Mouse (Mus musculus) kidney, postnatal 10 days (tissue): ENCODE measurements around the gene Adamts13.

ENCODE experiments used
- DNase-seq: peaks from one replicate; pipeline ENCODE4 v3.0.0; 2021; ENCODE audit warnings: mixed read lengths

Gene Adamts13

DNA sequence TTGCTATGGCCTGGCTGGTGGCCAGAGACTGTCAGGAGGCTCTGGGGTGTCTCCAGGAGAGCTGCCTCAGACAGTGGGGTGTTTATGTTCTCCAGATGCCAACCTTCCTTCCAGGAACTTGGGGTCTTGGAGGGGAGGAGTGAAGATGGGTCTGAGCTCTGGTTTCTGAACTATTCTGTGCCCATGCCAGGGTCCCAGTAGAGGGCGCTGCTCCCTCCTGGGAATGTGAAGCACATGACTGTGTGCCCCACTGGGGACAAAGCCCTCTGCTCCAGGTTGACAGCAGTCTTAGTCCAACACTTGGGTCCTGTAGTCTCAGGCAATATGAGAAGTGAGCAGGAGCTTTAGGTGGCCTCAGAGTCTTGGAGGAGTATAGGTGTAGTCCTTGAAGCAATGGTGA lies 66.1 kb downstream of the Adamts13 start:
- peak; percentile 72 for DNase-seq

- DNase-seq = peak; percentile 50
These were observed 69.1 kb downstream of the Adamts13 start for GRCm38 (mm10) chr2:27042131-27042844.

- peak; percentile 94 for DNase-seq
These were observed 70.2 kb downstream of the Adamts13 start for GRCm38 (mm10) chr2:27043461-27043860.

GRCm38 (mm10) chr2:27044166-27044565 lies 71.0 kb downstream of the Adamts13 start:
- DNase-seq = no peak

- peak; percentile 37 for DNase-seq
These were observed 71.4 kb downstream of the Adamts13 start for GRCm38 (mm10) chr2:27044641-27045040.

DNA sequence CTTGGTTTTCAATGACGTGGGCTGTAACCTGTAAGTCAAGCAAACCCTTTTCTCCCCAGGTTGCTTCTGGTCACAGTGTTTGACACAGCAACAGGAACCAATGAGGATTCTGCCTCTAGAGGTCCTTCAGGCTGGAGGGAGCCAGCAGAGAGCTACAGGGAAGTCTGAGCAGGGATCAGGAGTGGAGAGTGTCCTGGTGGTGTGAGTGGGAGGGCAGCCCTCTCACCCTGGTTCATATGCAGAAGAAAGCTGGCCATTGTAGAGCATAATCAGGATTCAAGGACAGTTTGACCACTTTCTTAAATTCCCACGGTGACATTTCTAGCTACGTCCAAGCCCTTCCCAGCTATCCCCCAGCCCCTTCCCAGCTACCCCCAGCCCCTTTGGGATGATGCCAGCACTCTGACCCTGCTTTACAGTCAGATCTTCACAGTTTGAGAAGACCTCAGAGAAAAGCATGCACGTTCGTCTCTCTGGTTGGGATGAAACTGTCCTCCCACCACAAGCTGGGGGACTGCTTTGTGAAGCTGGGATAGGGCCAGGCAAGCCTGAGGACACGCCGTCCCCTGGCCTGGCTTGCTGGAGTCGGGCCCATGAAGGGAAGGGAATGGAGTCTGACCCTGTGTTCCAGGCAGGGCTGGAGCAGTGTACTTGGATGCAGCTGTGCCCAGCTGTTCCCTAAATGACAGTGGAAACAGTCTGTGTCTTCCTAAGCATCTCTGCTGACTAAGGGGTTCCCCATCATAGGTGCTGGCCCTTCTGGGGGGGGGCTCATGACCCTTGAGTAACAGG lies 73.0 kb downstream of the Adamts13 start:
- peak; percentile 90 for DNase-seq

DNA sequence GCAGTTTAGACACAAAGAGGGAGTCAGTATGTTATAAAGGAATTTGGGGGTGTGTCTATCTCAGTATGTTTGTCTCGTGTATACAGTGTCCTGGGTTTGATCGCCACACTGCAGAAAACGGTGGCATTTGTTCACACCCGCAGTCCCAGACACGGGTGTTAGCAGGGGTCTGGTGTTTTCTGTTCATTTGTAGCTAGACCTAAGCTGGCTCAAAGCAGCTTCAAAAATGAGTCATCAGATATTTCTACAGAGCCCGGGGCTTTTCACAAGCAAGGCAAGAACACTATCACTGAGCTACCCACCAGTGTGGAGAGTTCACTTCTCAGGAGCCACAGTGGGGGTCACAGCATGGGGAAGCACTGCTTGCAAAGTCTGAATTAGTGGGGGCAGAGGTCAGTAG lies 76.2 kb downstream of the Adamts13 start:
- DNase-seq = no peak

- DNase-seq = no peak
These were observed 85.0 kb downstream of the Adamts13 start for GRCm38 (mm10) chr2:27058251-27058650.

DNA sequence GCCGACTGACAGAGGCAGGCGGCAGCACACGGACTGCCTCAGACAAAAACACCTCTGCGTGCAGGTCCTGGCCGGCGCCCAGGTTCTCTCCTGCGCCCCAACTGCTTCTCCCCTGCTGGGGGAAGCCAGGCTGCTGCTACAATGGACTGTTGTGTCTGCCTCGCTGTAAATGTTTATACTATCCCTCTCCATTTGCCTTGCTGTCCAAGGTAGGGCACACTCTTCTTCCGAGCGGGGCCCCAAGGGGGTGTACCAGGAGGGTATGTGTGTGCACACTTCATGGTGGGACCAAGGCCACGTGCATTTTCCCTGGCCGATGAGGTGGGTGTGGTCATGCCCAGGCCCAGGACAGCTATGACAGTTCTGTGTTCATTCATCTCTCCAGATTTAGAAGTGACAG lies 85.5 kb downstream of the Adamts13 start:
- no peak for DNase-seq

DNA sequence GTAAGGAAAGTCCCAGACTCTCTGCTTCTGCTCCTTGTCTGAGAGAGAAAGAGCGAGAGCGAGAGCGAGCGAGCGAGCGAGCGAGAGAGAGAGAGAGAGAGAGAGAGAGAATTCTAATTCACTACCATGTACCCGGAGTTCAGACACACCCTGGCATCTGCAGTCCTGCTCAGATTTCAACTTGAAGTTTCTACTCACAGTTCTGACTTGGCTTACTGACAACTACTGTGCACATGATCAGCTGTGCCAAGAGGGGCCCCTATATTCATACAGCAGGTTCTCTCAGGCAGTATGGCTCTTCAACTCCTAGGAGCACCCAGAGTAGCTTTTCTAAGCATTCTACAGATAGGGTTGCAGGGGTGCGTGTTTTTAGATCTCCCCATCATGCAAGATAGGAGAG lies 86.0 kb downstream of the Adamts13 start:
- DNase-seq = no peak
